Mouse (Mus musculus) brown adipose tissue, adult 24 weeks (tissue): Measurements from ENCODE around the gene Dhx35. TPM values are rescaled to one million over a fixed set of nuclear protein-coding genes. Genes with fewer than 3 reads are reported as not detected.

Experiments
- H3K27ac ChIP-seq: fragments of 200-500 bp; replicated peaks from 2 replicates; pipeline ENCODE4 v1.5.1; 2012; ENCODE audit warnings: low read depth, mild to moderate bottlenecking, low read length
- H3K4me1 ChIP-seq: fragments of 200-500 bp; 2 replicates; pipeline ENCODE4 v1.6.1; 2012; ENCODE audit warnings: low read length, mixed read lengths; ENCODE audit not compliant: control insufficient read depth, insufficient read depth, insufficient read length
- H3K4me3 ChIP-seq: fragments of 200-500 bp; 2 replicates; pipeline ENCODE4 v1.5.1; 2012; ENCODE audit warnings: low read depth, mild to moderate bottlenecking, low read length, moderate library complexity; ENCODE audit not compliant: insufficient read depth
- polyA plus RNA-seq: library from polyadenylated mRNA; stranded (reverse); fragments of >200 nt; gene quantifications from 2 replicates; pipeline ENCODE4 v1.2.4, GENCODE M21; 2012; ENCODE audit not compliant: missing spikeins, insufficient read depth, insufficient read length

Gene Dhx35
- polyA plus RNA-seq, 1 experiment: 8.0 TPM

DNA sequence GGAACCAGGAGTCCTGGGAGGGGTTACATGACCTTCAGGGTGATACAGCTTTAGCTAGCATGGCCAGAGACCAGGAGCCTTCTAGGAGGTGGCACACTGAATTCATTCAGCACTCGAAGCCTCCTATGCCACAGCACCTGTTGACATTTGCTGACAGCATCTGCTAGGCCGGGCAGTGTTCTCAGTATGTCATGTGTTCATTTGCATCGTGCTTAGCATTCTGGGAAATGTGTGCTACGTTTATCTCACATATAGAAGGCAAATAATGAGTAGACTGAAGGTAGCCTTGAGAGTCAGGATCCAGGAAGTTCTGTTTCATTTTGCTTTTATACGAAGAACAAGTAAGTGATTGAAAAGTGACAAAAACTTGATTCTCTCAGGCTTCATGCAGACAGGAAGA, 50.4 kb downstream of the Dhx35 start:
- Histone ChIP-seq H3K4me3 (no peak overlapping the region), H3K4me1 (no peaks in the 10 kb centered on the region), H3K27ac (no peak overlapping the region)

GRCm38 (mm10) chr2:158846208-158846607, 51.6 kb downstream of the Dhx35 start:
- H3K4me1 ChIP-seq: no peaks in the 10 kb centered on the region
- H3K4me3 ChIP-seq: no peak overlapping the region
- H3K27ac ChIP-seq: no peak overlapping the region

DNA sequence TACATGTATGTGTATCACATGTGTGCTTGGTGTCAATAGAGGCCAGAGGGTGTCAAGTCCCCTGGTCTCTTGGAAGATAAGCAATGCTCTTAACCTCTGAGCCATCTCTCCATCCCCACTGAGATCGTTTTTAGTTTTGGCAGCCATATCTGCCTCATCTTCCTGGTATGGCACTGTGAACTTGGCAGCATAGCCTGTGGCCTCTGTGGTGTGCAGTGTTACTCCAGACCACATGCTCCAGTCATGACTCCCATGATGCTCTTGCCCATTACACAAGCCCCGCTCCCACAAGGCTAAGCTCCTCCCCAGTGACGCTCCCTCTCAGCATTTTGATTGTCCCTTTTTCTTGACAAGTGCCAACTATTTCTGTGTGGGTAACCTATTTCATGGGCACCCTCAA, 53.4 kb downstream of the Dhx35 start:
- no peaks in the 10 kb centered on the region for H3K4me1 ChIP-seq

DNA sequence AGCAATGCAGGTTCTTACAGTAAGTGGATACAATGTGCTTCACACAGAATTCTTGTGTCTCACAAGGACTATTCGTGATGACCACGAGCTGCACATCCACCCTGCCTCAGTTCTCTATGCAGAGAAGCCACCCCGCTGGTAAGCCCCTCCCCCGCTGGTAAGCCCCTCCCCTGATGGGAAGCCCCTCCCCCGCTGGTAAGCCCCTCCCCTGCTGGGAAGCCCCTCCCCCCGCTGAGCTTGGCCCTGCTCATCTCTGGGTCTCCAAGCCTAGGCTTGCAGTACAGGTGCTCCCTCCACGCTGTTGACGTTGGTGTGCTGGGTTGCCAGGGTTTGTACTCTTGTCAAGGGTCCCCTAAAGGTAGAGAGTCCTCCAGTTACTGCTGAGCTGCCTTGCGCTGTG, 54.8 kb downstream of the Dhx35 start:
- Histone ChIP-seq H3K27ac (no peak overlapping the region), H3K4me3 (no peak overlapping the region), H3K4me1 (no peaks in the 10 kb centered on the region)

More for the DNA sequence above, 53.4 kb downstream of the Dhx35 start:
- H3K4me3 ChIP-seq: no peak overlapping the region
- H3K27ac ChIP-seq: no peak overlapping the region

GRCm38 (mm10) chr2:158852579-158852978, 58.0 kb downstream of the Dhx35 start:
- no peak overlapping the region for H3K4me3 ChIP-seq

GRCm38 (mm10) chr2:158856896-158857499, 62.4 kb downstream of the Dhx35 start:
- H3K4me1 ChIP-seq: no peaks in the 10 kb centered on the region
- no peak overlapping the region for H3K4me3 ChIP-seq
- no peak overlapping the region for H3K27ac ChIP-seq

More at GRCm38 (mm10) chr2:158852579-158852978, 58.0 kb downstream of the Dhx35 start:
- Histone ChIP-seq H3K27ac (no peak overlapping the region), H3K4me1 (no peaks in the 10 kb centered on the region)

DNA sequence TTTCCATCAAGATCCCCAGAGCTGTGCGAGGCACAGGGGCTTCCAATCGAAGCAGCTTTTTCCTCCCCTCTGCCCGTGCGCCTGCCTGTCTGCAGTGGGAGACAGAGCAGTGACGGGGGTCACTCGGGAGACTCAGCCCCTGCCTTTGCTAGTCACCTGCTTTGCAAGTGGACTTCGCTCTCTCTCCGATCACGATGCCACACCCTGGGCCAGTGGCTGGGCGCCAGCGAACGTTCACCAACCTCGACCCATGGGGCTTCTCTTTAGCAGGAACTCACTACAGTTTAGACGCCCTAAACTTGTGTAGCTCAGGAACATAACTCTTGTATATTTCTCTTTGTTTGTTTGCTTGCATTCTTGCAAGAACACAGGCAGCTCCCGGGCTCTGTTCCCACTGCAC, 63.0 kb downstream of the Dhx35 start:
- H3K27ac ChIP-seq: no peak overlapping the region
- H3K4me3 ChIP-seq: no peak overlapping the region
- no peaks in the 10 kb centered on the region for H3K4me1 ChIP-seq

- no peaks in the 10 kb centered on the region for H3K4me1 ChIP-seq
- H3K4me3 ChIP-seq: no peak overlapping the region
- H3K27ac ChIP-seq: no peak overlapping the region
These were observed 66.5 kb downstream of the Dhx35 start for GRCm38 (mm10) chr2:158861115-158861514.

DNA sequence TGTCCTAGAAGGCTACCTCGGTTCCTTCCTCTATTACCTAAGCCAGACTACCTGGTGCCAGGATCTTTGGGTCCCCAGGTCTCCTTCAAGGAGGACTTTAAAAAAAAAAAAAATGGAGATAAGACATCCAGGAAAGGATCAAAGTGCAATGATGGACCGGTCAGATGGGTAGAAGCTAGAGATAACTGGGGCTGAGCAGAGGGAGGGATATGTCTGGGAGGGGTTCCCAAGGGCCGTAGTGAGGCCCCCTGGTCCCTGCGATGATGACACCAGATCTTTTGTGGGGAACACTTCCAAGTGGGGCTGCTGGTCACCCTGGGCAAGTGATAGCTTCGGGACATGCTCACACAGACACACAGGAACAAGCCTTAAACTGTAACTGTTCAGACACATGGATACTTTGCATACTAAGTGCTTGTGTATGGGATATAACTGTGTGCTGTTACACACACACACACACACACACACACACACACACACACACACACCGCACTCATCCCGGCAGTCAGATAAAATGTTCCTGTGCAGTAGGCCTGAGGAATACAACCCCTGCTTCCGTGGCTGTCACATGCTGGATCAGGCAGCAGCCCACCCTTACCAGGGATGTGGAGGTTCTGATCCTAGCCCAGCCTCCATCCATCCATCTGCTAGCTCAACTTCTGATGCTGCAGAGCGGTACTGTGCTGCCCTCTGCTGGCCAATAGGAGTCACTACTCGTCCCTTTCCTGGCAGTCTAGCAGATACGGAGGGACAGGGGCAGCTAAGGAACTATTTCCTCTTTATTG, 68.9 kb downstream of the Dhx35 start:
- H3K4me1 ChIP-seq: no peaks in the 10 kb centered on the region
- no peak overlapping the region for H3K4me3 ChIP-seq
- no peak overlapping the region for H3K27ac ChIP-seq

DNA sequence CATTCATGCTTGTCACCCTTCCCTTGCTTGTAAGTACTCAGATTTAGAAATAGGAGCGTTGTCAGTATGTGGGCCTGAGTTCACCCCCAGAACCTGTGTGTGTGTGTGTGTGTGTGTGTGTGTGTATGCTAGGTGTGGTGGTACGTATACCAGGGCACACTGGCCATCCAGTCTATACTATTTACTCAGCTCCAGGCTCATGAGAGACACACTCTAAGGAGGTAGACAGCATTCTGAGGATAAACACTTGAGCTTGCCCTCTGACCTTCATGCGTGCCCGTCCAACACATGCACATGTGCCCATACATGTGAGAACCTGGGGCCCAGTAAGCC, 69.5 kb downstream of the Dhx35 start:
- no peak overlapping the region for H3K4me3 ChIP-seq
- no peaks in the 10 kb centered on the region for H3K4me1 ChIP-seq
- no peak overlapping the region for H3K27ac ChIP-seq

- Histone ChIP-seq H3K27ac (no peak overlapping the region), H3K4me1 (no peaks in the 10 kb centered on the region), H3K4me3 (no peak overlapping the region)
These were observed 70.8 kb downstream of the Dhx35 start for GRCm38 (mm10) chr2:158865358-158865757.

- H3K4me3 ChIP-seq: no peak overlapping the region
- no peak overlapping the region for H3K27ac ChIP-seq
- no peaks in the 10 kb centered on the region for H3K4me1 ChIP-seq
These were observed 92.0 kb downstream of the Dhx35 start for GRCm38 (mm10) chr2:158886571-158886970.

DNA sequence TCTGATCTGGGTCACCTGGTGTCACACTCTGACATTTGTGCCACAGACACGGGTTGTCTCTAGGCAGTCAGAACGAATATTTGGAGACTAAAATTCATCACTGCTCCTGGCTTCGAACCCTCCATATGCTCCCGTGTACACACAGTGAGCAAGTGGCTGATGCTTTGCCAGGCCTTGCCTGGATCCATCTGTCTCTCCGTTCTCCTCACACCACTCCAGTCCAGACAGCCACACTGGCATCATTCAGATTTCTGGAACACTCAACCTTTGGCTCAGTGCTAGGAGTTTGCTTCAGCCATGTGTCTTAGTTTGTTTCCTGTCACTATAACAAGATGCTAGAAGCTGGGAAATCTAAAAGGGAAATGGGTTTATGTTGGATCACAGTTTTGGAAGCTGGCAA, 93.9 kb downstream of the Dhx35 start:
- Histone ChIP-seq H3K4me3 (no peak overlapping the region), H3K27ac (no peak overlapping the region)

DNA sequence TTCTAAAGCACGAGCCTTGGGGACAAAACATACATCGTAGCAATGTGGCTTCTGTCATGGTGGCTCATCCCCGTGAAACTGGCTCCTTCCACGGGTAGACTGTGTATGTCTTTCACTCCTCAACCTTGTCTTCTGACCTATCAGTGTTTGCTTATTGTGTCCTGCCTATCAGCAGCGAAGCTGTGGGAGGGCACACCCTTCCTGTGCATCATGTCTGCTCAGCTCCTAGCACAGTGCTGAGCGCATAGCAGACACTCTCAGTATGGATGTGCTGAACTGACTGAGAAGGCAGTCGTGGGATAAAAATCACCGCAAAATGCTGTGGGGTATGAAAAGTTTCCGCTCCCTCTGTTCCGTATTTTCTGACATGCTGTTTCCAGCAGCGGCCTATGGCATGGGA, 94.6 kb downstream of the Dhx35 start:
- no peaks in the 10 kb centered on the region for H3K4me1 ChIP-seq
- H3K27ac ChIP-seq: no peak overlapping the region

More for the DNA sequence above, 93.9 kb downstream of the Dhx35 start:
- H3K4me1 ChIP-seq: no peaks in the 10 kb centered on the region

GRCm38 (mm10) chr2:158891319-158891718, 96.7 kb downstream of the Dhx35 start:
- Histone ChIP-seq H3K4me3 (no peak overlapping the region), H3K4me1 (no peaks in the 10 kb centered on the region), H3K27ac (no peak overlapping the region)

More for the DNA sequence above, 94.6 kb downstream of the Dhx35 start:
- H3K4me3 ChIP-seq: no peak overlapping the region
